Mouse (Mus musculus) cortical plate, adult 2 months (tissue): ENCODE results near the gene Zfhx3.

Experiments used
- CTCF ChIP-seq: fragments of 200-500 bp; IDR thresholded peaks from 2 replicates; pipeline ENCODE4 v1.5.1; 2011; ENCODE audit warnings: mild to moderate bottlenecking, control low read depth, low read length; ENCODE audit not compliant: insufficient read depth; ENCODE audit errors: extremely low read depth
- POLR2A ChIP-seq: fragments of 200-500 bp; IDR thresholded peaks from 2 replicates; pipeline ENCODE4 v1.6.1; 2011; ENCODE audit warnings: mild to moderate bottlenecking, low read length, control low read depth; ENCODE audit not compliant: insufficient read depth; ENCODE audit errors: extremely low read depth

DNA sequence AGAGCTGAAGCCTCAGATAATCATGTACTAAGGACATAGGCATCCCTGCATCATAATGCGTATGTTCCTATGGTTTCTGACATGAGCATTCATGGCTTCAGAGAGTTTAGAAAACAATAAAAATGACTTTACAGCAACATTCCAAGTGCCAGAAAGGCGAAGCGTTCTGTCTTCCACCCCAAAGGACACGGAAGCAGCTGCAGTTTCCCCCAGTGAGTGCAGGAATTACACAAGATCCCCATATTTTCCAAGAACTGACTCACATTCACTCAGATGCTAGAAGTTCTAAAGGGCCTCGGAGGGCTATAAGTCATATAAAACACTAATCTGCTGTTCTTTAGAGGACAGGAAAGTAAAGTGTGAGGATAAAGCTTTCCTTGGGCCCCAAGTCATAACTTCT is 75.3 kb downstream of the Zfhx3 start:
- no peak for TF ChIP-seq POLR2A
- no peak for TF ChIP-seq CTCF
